Mouse (Mus musculus) CH12.LX (cell line): Measurements from ENCODE around the gene St8sia4. TPM values are rescaled to one million over a fixed set of nuclear protein-coding genes. Genes with fewer than 3 reads are reported as not detected.
A peak's percentile ranks its signal among the peaks of the same experiment; 100 is the strongest.

Experiments
- DNase-seq: peaks from one replicate; pipeline ENCODE4 v3.0.0-alpha.2; 2013; ENCODE audit errors: extremely low read depth
- H3K27ac ChIP-seq: 2 replicates; pipeline ENCODE4 v1.5.1; 2012; ENCODE audit warnings: low read depth, mild to moderate bottlenecking, control low read depth, moderate library complexity; ENCODE audit not compliant: insufficient read depth
- H3K27me3 ChIP-seq: replicated peaks from 2 replicates; pipeline ENCODE3; 2012; ENCODE audit warnings: inconsistent platforms
- H3K36me3 ChIP-seq, 2 experiments: replicated peaks in 1 of 2; 2 replicates each; pipeline versions ENCODE3 to v1.6.1; 2012; ENCODE audit warnings: inconsistent platforms in 1 of 2, low read length in 1 of 2, mild to moderate bottlenecking in 1 of 2, mixed read lengths in 1 of 2, moderate library complexity in 1 of 2; ENCODE audit not compliant: control insufficient read depth in 1 of 2, insufficient read depth in 1 of 2
- H3K4me1 ChIP-seq, 2 experiments: 2 replicates each; pipeline ENCODE4 v1.6.1; 2012; ENCODE audit warnings: inconsistent platforms in 1 of 2, moderate library complexity in 1 of 2; ENCODE audit not compliant: insufficient read depth in 2 of 2, control insufficient read depth in 1 of 2
- H3K4me2 ChIP-seq: 2 replicates; pipeline ENCODE4 v1.6.1; 2012; ENCODE audit warnings: low read depth, mild to moderate bottlenecking, control low read depth; ENCODE audit not compliant: poor library complexity, insufficient read depth, severe bottlenecking
- H3K4me3 ChIP-seq, 3 experiments: fragments of 150-350 bp in 1 of 3; sonication (generic) in 1 of 3; replicated peaks in 1 of 3; 2 replicates each; pipeline versions ENCODE3 to v1.5.1; 2011 to 2012; ENCODE audit warnings: low read depth in 2 of 3, low read length in 2 of 3, mild to moderate bottlenecking in 2 of 3, moderate library complexity in 2 of 3, control low read depth in 1 of 3, improper control_type of control experiment in 1 of 3, inconsistent platforms in 1 of 3, mixed read lengths in 1 of 3; ENCODE audit not compliant: poor library complexity in 1 of 3
- H3K79me2 ChIP-seq: replicated peaks from 2 replicates; pipeline ENCODE4 v1.6.1; 2012; ENCODE audit warnings: mild to moderate bottlenecking, moderate library complexity; ENCODE audit not compliant: control insufficient read depth, poor library complexity, insufficient read depth, severe bottlenecking; ENCODE audit errors: extremely low read depth
- H3K9ac ChIP-seq: 2 replicates; pipeline ENCODE4 v1.6.1; 2012; ENCODE audit warnings: low read depth, mild to moderate bottlenecking, control low read depth, moderate library complexity; ENCODE audit not compliant: insufficient read depth
- H3K9me3 ChIP-seq: replicated peaks from 2 replicates; pipeline ENCODE3; 2012; ENCODE audit warnings: low read length, inconsistent platforms, mixed read lengths
- BHLHE40 ChIP-seq: IDR thresholded peaks from 2 replicates; pipeline ENCODE4 v1.6.1; 2011; ENCODE audit warnings: mild to moderate bottlenecking, low read depth, low read length, improper control_type of control experiment
- CHD1 ChIP-seq: IDR thresholded peaks from 2 replicates; pipeline ENCODE4 v1.6.1; 2012; ENCODE audit warnings: low read depth, low read length, improper control_type of control experiment, inconsistent platforms
- CHD2 ChIP-seq: IDR thresholded peaks from 2 replicates; pipeline ENCODE4 v1.6.1; 2011; ENCODE audit warnings: low read length, improper control_type of control experiment
- CTCF ChIP-seq, 2 experiments: IDR thresholded peaks in 1 of 2; conservative IDR thresholded peaks in 1 of 2; 2 replicates each; pipeline ENCODE4 v1.5.1; 2011 to 2012; ENCODE audit warnings: low read depth in 2 of 2, low read length in 2 of 2, improper control_type of control experiment in 1 of 2, inconsistent platforms in 1 of 2, mild to moderate bottlenecking in 1 of 2, moderate library complexity in 1 of 2
- E2F4 ChIP-seq: IDR thresholded peaks from 2 replicates; pipeline ENCODE4 v1.6.1; 2011; ENCODE audit warnings: low read depth, low read length, improper control_type of control experiment; ENCODE audit not compliant: insufficient replicate concordance
- ELF1 ChIP-seq: IDR thresholded peaks from 2 replicates; pipeline ENCODE4 v1.6.1; 2014; ENCODE audit warnings: low read depth, mild to moderate bottlenecking, inconsistent platforms, low read length, improper control_type of control experiment
- EP300 ChIP-seq: IDR thresholded peaks from 2 replicates; pipeline ENCODE4 v1.6.1; 2011; ENCODE audit warnings: low read length, improper control_type of control experiment
- ETS1 ChIP-seq: conservative IDR thresholded peaks from 2 replicates; pipeline ENCODE4 v1.6.1; 2012; ENCODE audit warnings: low read depth, mild to moderate bottlenecking, inconsistent platforms, low read length, improper control_type of control experiment, moderate library complexity
- GABPA ChIP-seq: IDR thresholded peaks from 2 replicates; pipeline ENCODE4 v1.6.1; 2012; ENCODE audit warnings: low read depth, low read length, improper control_type of control experiment, inconsistent platforms; ENCODE audit not compliant: insufficient replicate concordance
- HCFC1 ChIP-seq: IDR thresholded peaks from 2 replicates; pipeline ENCODE4 v1.6.1; 2012; ENCODE audit warnings: low read depth, mild to moderate bottlenecking, inconsistent platforms, low read length, improper control_type of control experiment
- IRF4 ChIP-seq: IDR thresholded peaks from 2 replicates; pipeline ENCODE4 v1.6.1; 2014; ENCODE audit warnings: low read depth, mild to moderate bottlenecking, inconsistent platforms, low read length, improper control_type of control experiment
- JUN ChIP-seq: IDR thresholded peaks from 2 replicates; pipeline ENCODE4 v1.6.1; 2011; ENCODE audit warnings: low read depth, mild to moderate bottlenecking, low read length, improper control_type of control experiment, moderate library complexity; ENCODE audit not compliant: insufficient read depth
- JUND ChIP-seq: conservative IDR thresholded peaks from 2 replicates; pipeline ENCODE4 v1.6.1; 2011; ENCODE audit warnings: low read depth, low read length, improper control_type of control experiment
- KAT2A ChIP-seq: IDR thresholded peaks from 2 replicates; pipeline ENCODE4 v1.6.1; 2012; ENCODE audit warnings: low read length, improper control_type of control experiment, inconsistent platforms; ENCODE audit not compliant: insufficient replicate concordance
- MAFK ChIP-seq: IDR thresholded peaks from 2 replicates; pipeline ENCODE4 v1.6.1; 2011; ENCODE audit warnings: low read length, improper control_type of control experiment; ENCODE audit not compliant: insufficient replicate concordance
- MAX ChIP-seq: IDR thresholded peaks from 2 replicates; pipeline ENCODE4 v1.6.1; 2011; ENCODE audit warnings: low read length, improper control_type of control experiment
- MAZ ChIP-seq: IDR thresholded peaks from 2 replicates; pipeline ENCODE4 v1.6.1; 2012; ENCODE audit warnings: low read depth, mild to moderate bottlenecking, inconsistent platforms, low read length, improper control_type of control experiment, moderate library complexity
- MEF2A ChIP-seq: IDR thresholded peaks from 2 replicates; pipeline ENCODE4 v1.6.1; 2014; ENCODE audit warnings: low read depth, mild to moderate bottlenecking, inconsistent platforms, low read length, improper control_type of control experiment, borderline replicate concordance
- MXI1 ChIP-seq: IDR thresholded peaks from 2 replicates; pipeline ENCODE4 v1.6.1; 2011; ENCODE audit warnings: mild to moderate bottlenecking, low read depth, low read length, improper control_type of control experiment
- MYC ChIP-seq: IDR thresholded peaks from 2 replicates; pipeline ENCODE4 v1.6.1; 2011; ENCODE audit warnings: low read depth, mild to moderate bottlenecking, improper control_type of control experiment, low read length
- NELFE ChIP-seq: IDR thresholded peaks from 2 replicates; pipeline ENCODE4 v1.6.1; 2011; ENCODE audit warnings: low read depth, low read length, improper control_type of control experiment
- NRF1 ChIP-seq: IDR thresholded peaks from 2 replicates; pipeline ENCODE4 v1.6.1; 2014; ENCODE audit warnings: low read depth, mild to moderate bottlenecking, inconsistent platforms, low read length, improper control_type of control experiment, moderate library complexity
- PAX5 ChIP-seq: IDR thresholded peaks from 2 replicates; pipeline ENCODE4 v1.6.1; 2012; ENCODE audit warnings: low read length, inconsistent platforms, mixed read lengths
- POLR2A ChIP-seq: IDR thresholded peaks from 2 replicates; pipeline ENCODE4 v1.6.1; 2011; ENCODE audit warnings: low read depth, mild to moderate bottlenecking, improper control_type of control experiment, low read length
- POLR2AphosphoS2 ChIP-seq: IDR thresholded peaks from 2 replicates; pipeline ENCODE4 v1.6.1; 2011; ENCODE audit warnings: low read depth, low read length, improper control_type of control experiment
- RAD21 ChIP-seq: IDR thresholded peaks from 2 replicates; pipeline ENCODE4 v1.6.1; 2011; ENCODE audit warnings: low read depth, mild to moderate bottlenecking, low read length, improper control_type of control experiment, moderate library complexity
- RCOR1 ChIP-seq: conservative IDR thresholded peaks from 2 replicates; pipeline ENCODE4 v1.6.1; 2012; ENCODE audit warnings: low read depth, mild to moderate bottlenecking, inconsistent platforms, low read length, improper control_type of control experiment
- SIN3A ChIP-seq: IDR thresholded peaks from 2 replicates; pipeline ENCODE4 v1.6.1; 2012; ENCODE audit warnings: low read length, improper control_type of control experiment, inconsistent platforms
- SMC3 ChIP-seq: IDR thresholded peaks from 2 replicates; pipeline ENCODE4 v1.6.1; 2011; ENCODE audit warnings: low read depth, low read length, improper control_type of control experiment
- TBP ChIP-seq: conservative IDR thresholded peaks from 2 replicates; pipeline ENCODE4 v1.6.1; 2011; ENCODE audit warnings: low read depth, low read length, improper control_type of control experiment
- TCF12 ChIP-seq: IDR thresholded peaks from 2 replicates; pipeline ENCODE4 v1.6.1; 2014; ENCODE audit warnings: low read depth, mild to moderate bottlenecking, inconsistent platforms, low read length, improper control_type of control experiment
- UBTF ChIP-seq: IDR thresholded peaks from 2 replicates; pipeline ENCODE4 v1.6.1; 2012; ENCODE audit warnings: low read depth, mild to moderate bottlenecking, inconsistent platforms, low read length, improper control_type of control experiment, moderate library complexity
- USF1 ChIP-seq: IDR thresholded peaks from 2 replicates; pipeline ENCODE4 v1.6.1; 2014; ENCODE audit warnings: low read depth, mild to moderate bottlenecking, inconsistent platforms, low read length, improper control_type of control experiment
- USF2 ChIP-seq: conservative IDR thresholded peaks from 2 replicates; pipeline ENCODE4 v1.6.1; 2011; ENCODE audit warnings: low read depth, low read length, improper control_type of control experiment
- ZC3H11A ChIP-seq: IDR thresholded peaks from 2 replicates; pipeline ENCODE4 v1.6.1; 2012; ENCODE audit warnings: low read depth, mild to moderate bottlenecking, inconsistent platforms, low read length, improper control_type of control experiment
- ZKSCAN1 ChIP-seq: IDR thresholded peaks from 2 replicates; pipeline ENCODE4 v1.6.1; 2012; ENCODE audit warnings: low read depth, inconsistent platforms, low read length, improper control_type of control experiment, borderline replicate concordance
- ZMIZ1 ChIP-seq: IDR thresholded peaks from 2 replicates; pipeline ENCODE4 v1.6.1; 2012; ENCODE audit warnings: low read depth, mild to moderate bottlenecking, inconsistent platforms, low read length, improper control_type of control experiment
- ZNF384 ChIP-seq: IDR thresholded peaks from 2 replicates; pipeline ENCODE4 v1.6.1; 2012; ENCODE audit warnings: low read depth, low read length, improper control_type of control experiment, inconsistent platforms
- dilution Hi-C: fragments of 300-500 bp; cut with MboI; formaldehyde crosslinking; loops from 2 replicates; pipeline ENCODE4 v1.14.3; 2020; ENCODE audit warnings: low sequenced_read_pairs; ENCODE audit not compliant: extremely low pct_unique_long_range_greater_than_20kb, extremely low pct_ligation_motif_present
- in situ Hi-C: fragments of 300-500 bp; cut with MboI; formaldehyde crosslinking; loops from 3 replicates; pipeline ENCODE4 v1.14.3; 2019; ENCODE audit warnings: low sequenced_read_pairs, low pct_ligation_motif_present, low pct_unique_long_range_greater_than_20kb, mixed read lengths
- polyA plus RNA-seq: library from polyadenylated mRNA; unstranded; fragments of >175 nt; gene quantifications from 2 replicates; pipeline ENCODE4 v1.2.1, GENCODE M21; 2012; ENCODE audit warnings: low read depth; ENCODE audit not compliant: insufficient read length
- total RNA-seq, 2 experiments: library from RNA; depleted of rRNA; stranded (reverse); fragments of 300-350 nt in 1 of 2; fragments of >200 nt in 1 of 2; gene quantifications; 2 replicates each; pipeline ENCODE4 v1.2.3; 2012 to 2014

The St8sia4 gene
- total RNA-seq (2012; rRNA removed) (13.6 and 19.7 TPM in 2 replicates), total RNA-seq (2014; rRNA removed) (12.7 and 14.0 TPM in 2 replicates), polyA plus RNA-seq (1.9 and 2.3 TPM in 2 replicates)

DNA sequence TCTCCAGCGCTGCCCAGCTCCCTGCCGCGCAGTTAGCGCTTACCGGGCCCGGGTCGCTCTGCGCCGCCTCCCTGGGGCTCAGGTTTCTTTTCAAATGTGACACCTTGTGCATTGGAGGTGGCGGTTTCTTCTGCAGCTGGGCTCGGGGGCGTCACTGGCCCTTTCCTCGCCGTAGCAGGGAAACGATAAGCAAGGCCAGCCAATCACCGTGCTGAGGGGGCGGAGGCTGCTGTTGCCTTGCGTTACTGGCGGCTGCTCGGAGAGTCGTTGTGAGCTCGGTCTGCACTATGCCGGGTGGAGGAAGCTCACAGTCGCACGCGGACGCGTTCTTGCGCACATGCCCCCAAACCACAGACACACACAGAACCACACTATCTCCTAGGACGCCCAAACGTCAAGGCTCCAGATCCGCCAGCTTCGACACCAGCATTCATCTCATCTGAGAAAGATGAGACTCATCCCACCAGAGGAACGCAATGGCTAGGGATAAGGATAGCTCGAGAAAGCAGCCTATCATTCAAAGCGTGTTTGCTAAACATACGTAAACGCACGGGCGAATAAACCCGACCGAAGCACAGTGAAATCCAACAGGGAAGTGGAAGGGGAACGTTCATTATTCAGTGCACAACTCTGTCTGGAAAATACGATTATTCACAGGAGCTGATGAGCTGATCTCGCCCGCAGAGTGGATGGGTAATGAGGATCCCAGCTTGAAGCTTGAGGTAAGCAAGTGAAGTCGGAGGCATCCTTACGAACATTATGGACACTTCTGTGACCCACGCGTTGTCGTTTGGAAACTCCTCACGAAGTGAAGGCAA lies at the start of gene St8sia4:
TSS of gene St8sia4 (minus strand) at position 137 of the 818 bp plus-strand sequence.
- peak; percentile 87 for TF ChIP-seq SIN3A
- TF ChIP-seq TCF12, result peak; percentile 94
- peak; percentile 97 for TF ChIP-seq BHLHE40
- peak; percentile 79 for TF ChIP-seq UBTF
- no peak for TF ChIP-seq CHD2
- no peak for TF ChIP-seq ZKSCAN1
- TF ChIP-seq IRF4, result peak; percentile 11; the same call in 1 of the 2 replicates
- TF ChIP-seq ZMIZ1, result peak; percentile 94
- TF ChIP-seq TBP, result peak; percentile 63; the same call in 1 of the 2 replicates
- TF ChIP-seq GABPA, result no peak
- no peak for TF ChIP-seq EP300
- peak; percentile 49 for TF ChIP-seq ELF1
- TF ChIP-seq ZC3H11A, result no peak
- TF ChIP-seq USF2, result no peak
- no peak for TF ChIP-seq JUND
- TF ChIP-seq NELFE, result peak; percentile 90
- TF ChIP-seq MAFK, result no peak
- no peak for TF ChIP-seq KAT2A
- TF ChIP-seq JUN, result no peak
- no peak for TF ChIP-seq SMC3
- TF ChIP-seq USF1, result no peak
- TF ChIP-seq POLR2A, result peak; percentile 92
- peak; percentile 76; the same call in 1 of the 2 replicates for TF ChIP-seq MAZ
- no peak for TF ChIP-seq E2F4
- peak; percentile 50; the same call in 1 of the 2 replicates for TF ChIP-seq HCFC1
- TF ChIP-seq CHD1, result no peak
- TF ChIP-seq RAD21, result no peak
- TF ChIP-seq PAX5, result no peak
- TF ChIP-seq RCOR1, result no peak
- peak; percentile 86 for TF ChIP-seq MYC
- TF ChIP-seq MAX, result peak; percentile 89
- peak; percentile 62 for TF ChIP-seq NRF1
- no peak for TF ChIP-seq CTCF (conservative IDR thresholded peaks at IDR 0.05 in 1 of 2, IDR thresholded peaks at IDR 0.05 in 1 of 2; ENCODE audit: low read depth in 2 of 2, low read length in 2 of 2)
- TF ChIP-seq ZNF384, result 0 out of 2 replicates have a peak, but pooled peaks have one; percentile 8
- peak; percentile 89 for TF ChIP-seq MXI1
- TF ChIP-seq ETS1, result peak; percentile 58; the same call in 1 of the 2 replicates
- peak; percentile 73; the same call in 1 of the 2 replicates for TF ChIP-seq POLR2AphosphoS2
- peak; percentile 57; the same call in 1 of the 2 replicates for TF ChIP-seq MEF2A
- peaks cover 3 to 18% of the 10 kb centered on the region in 2 experiments; a peak in 3 of 4 replicates for H3K4me1 ChIP-seq
- no peaks in the 10 kb centered on the region for H3K9me3 ChIP-seq
- H3K4me3 ChIP-seq, result peak within 1 kb of the TSS; percentile 65 to 79 (median 75)
- in situ Hi-C loops, result loop anchor here (10.0 kb wide), 1 partner anchor 273 kb away; no protein-coding TSS in a partner anchor
- peak; percentile 90 for DNase-seq
- no peaks in the 10 kb centered on the region for H3K36me3 ChIP-seq
- peak within 1 kb of the TSS; percentile 91 for H3K4me2 ChIP-seq
- peaks cover 25% of the 10 kb centered on the region for H3K79me2 ChIP-seq
- H3K27ac ChIP-seq, result peak within 1 kb of the TSS; percentile 44
- dilution Hi-C loops, result no loop called here
- no peaks in the 10 kb centered on the region for H3K27me3 ChIP-seq
- H3K9ac ChIP-seq, result peak within 1 kb of the TSS; percentile 65
